9 mouse cellular contexts compared by ENCODE assay signal in genomic region chr2:152180323-152180722, GRCm38 (mm10). TPM values are rescaled to one million over a fixed set of nuclear protein-coding genes. Genes with fewer than 3 reads are reported as not detected.
DNase-seq lines count a peak whose midpoint lies in the region; ATAC-seq lines count a peak whose summit lies in the region.
"Had no signal": no experiment of that assay in that cellular context is flagged by ENCODE, and none has a peak within 500 bp of the region (broad histone marks: within the 10 kb centered on the region; RNA-seq: fewer than 3 reads in every experiment).

No protein-coding gene starts in this region.

- no peak for DNase-seq in limb, embryonic 10.5 days (ENCODE audit: low spot score)
- peak; percentile 18 to 63 for DNase-seq in adrenal gland, adult 18-20 months (ENCODE audit: low spot score in 2 of 2)
- DNase-seq in kidney, postnatal 25 days = peak; percentile 86 to 93
- DNase-seq in urinary bladder, postnatal 25 days (ENCODE audit: low spot score) = peak; percentile 14
- DNase-seq in embryo, embryonic 10 days (ENCODE audit: low spot score) = no peak
- no peak for DNase-seq in B cell, adult 2 months

- no peak overlapping the region for H3K27ac ChIP-seq in limb, embryonic 13.5 days
- H3K27ac ChIP-seq in limb, embryonic 10.5 days = no peak overlapping the region
- no peak overlapping the region for H3K27ac ChIP-seq in heart, embryonic 11.5 days (ENCODE audit: low read depth, low read length)
- H3K27ac ChIP-seq: neural tube, embryonic 13.5 days had no signal

- H3K9ac ChIP-seq in limb, embryonic 13.5 days = no peak overlapping the region
- H3K9ac ChIP-seq in heart, embryonic 11.5 days (ENCODE audit: low read depth, low read length) = no peak overlapping the region
- H3K9ac ChIP-seq: neural tube, embryonic 13.5 days had no signal

- peaks cover 8% of the 10 kb centered on the region; the same call in 1 of the 2 replicates for H3K27me3 ChIP-seq in limb, embryonic 13.5 days
- peaks cover 18% of the 10 kb centered on the region for H3K27me3 ChIP-seq in limb, embryonic 10.5 days (ENCODE audit: low read depth, poor library complexity, severe bottlenecking)
- peaks cover 3% of the 10 kb centered on the region; the same call in 1 of the 2 replicates for H3K27me3 ChIP-seq in heart, embryonic 11.5 days (ENCODE audit: control insufficient read depth, insufficient read depth, low read length)
- H3K27me3 ChIP-seq: neural tube, embryonic 13.5 days had no signal

- no peak overlapping the region for H3K4me2 ChIP-seq in limb, embryonic 13.5 days (replicated peaks)
- H3K4me2 ChIP-seq in heart, embryonic 11.5 days = no peak overlapping the region
- H3K4me2 ChIP-seq: neural tube, embryonic 13.5 days had no signal

- H3K4me1 ChIP-seq in limb, embryonic 13.5 days = 0 out of 2 replicates have a peak, but pooled peaks cover 3% of the 10 kb centered on the region
- peaks cover 15% of the 10 kb centered on the region for H3K4me1 ChIP-seq in limb, embryonic 10.5 days
- H3K4me1 ChIP-seq in heart, embryonic 11.5 days (ENCODE audit: control insufficient read depth, insufficient read depth, low read length) = no peaks in the 10 kb centered on the region

- ATAC-seq in limb, embryonic 13.5 days (ENCODE audit: low FRiP score, low read depth) = peak; percentile 44
- ATAC-seq in heart, embryonic 11.5 days (replicated peaks; ENCODE audit: insufficient number of reproducible peaks, low FRiP score, low TSS enrichment) = peak; percentile 52; the same call in 1 of the 2 replicates

- H3K9me3 ChIP-seq in limb, embryonic 13.5 days = no peaks in the 10 kb centered on the region
- H3K9me3 ChIP-seq in limb, embryonic 10.5 days (replicated peaks) = no peaks in the 10 kb centered on the region
- no peaks in the 10 kb centered on the region for H3K9me3 ChIP-seq in heart, embryonic 11.5 days (replicated peaks; ENCODE audit: control insufficient read depth, low read length)

- no peak overlapping the region for H3K4me3 ChIP-seq in limb, embryonic 13.5 days
- H3K4me3 ChIP-seq in limb, embryonic 10.5 days = no peak overlapping the region
- H3K4me3 ChIP-seq in heart, embryonic 11.5 days (ENCODE audit: low read depth, low read length) = no peak overlapping the region
- H3K4me3 ChIP-seq: neural tube, embryonic 13.5 days had no signal

- H3K36me3 ChIP-seq in limb, embryonic 13.5 days = no peaks in the 10 kb centered on the region
- H3K36me3 ChIP-seq in limb, embryonic 10.5 days = no peaks in the 10 kb centered on the region
- no peaks in the 10 kb centered on the region for H3K36me3 ChIP-seq in heart, embryonic 11.5 days (ENCODE audit: control insufficient read depth, insufficient read depth, low read length)
- H3K36me3 ChIP-seq: neural tube, embryonic 13.5 days had no signal

- 49% methylated on average over 6 of the region's 6 CpGs for WGBS in limb, embryonic 13.5 days
- 76% methylated on average over 6 of the region's 6 CpGs for WGBS in limb, embryonic 10.5 days
- 40% methylated on average over 6 of the region's 6 CpGs for WGBS in heart, embryonic 11.5 days (ENCODE audit: insufficient replicate concordance)

RNA-seq across cellular contexts. Expression of gene Tcf15, which starts 37.0 kb away (rescaled TPM):
- 7.6 and 8.8 TPM in 2 replicates for polyA plus RNA-seq in limb, embryonic 13.5 days (2015; fragmentation: Nextera tagmentation; extraction: Ambion mirVana)
- polyA plus RNA-seq in limb, embryonic 10.5 days (2016; fragmentation: Nextera tagmentation; extraction: Ambion mirVana) = 27.3 and 29.8 TPM in 2 replicates
- total RNA-seq in adrenal gland, adult 18-20 months (2021) = 1 to 10 TPM; 1.9 to 4.3 TPM
- 3.2 and 3.3 TPM in 2 replicates for polyA plus RNA-seq in heart, embryonic 11.5 days (2014; fragmentation: Nextera tagmentation; extraction: Ambion mirVana)

RNA-seq across cellular contexts. Expression of gene Csnk2a1, which starts 46.3 kb away (rescaled TPM):
- polyA plus RNA-seq in limb, embryonic 13.5 days (2015; fragmentation: Nextera tagmentation; extraction: Ambion mirVana) = 99.4 and 109 TPM in 2 replicates
- polyA plus RNA-seq in limb, embryonic 10.5 days (2016; fragmentation: Nextera tagmentation; extraction: Ambion mirVana) = 77.4 and 77.6 TPM in 2 replicates
- 10 to 100 TPM; 88.2 to 98.6 TPM for total RNA-seq in adrenal gland, adult 18-20 months (2021)
- 38.7 and 90.5 TPM in 2 replicates for polyA plus RNA-seq in heart, embryonic 11.5 days (2014; fragmentation: Nextera tagmentation; extraction: Ambion mirVana)

Comparison
In these comparisons a context has a peak if more than half of its experiments do, and no peak if none do; other contexts are left out.
1. DNase-seq: peak in adrenal gland, adult 18-20 months (2 of 2), kidney, postnatal 25 days (2 of 2) and urinary bladder, postnatal 25 days (single experiment); none in limb, embryonic 10.5 days (single experiment), embryo, embryonic 10 days (single experiment) and B cell, adult 2 months (0 of 2).